Mouse (Mus musculus) intestine, embryonic 15.5 days (tissue): ENCODE measurements around the gene Ick. TPM values are rescaled to one million over a fixed set of nuclear protein-coding genes. Genes with fewer than 3 reads are reported as not detected.

ENCODE experiments used
- ATAC-seq: fragments of 200-750 bp; cut with Nextera tagmentation; 2 replicates; pipeline ENCODE4 v1.8.0; 2017; ENCODE audit warnings: moderate TSS enrichment, moderate library complexity
- H3K27ac ChIP-seq: fragments of 300-500 bp; sonication (generic); 2 replicates; pipeline ENCODE4 v1.5.1; 2015; ENCODE audit warnings: mild to moderate bottlenecking, inconsistent platforms
- H3K27me3 ChIP-seq: fragments of 300-500 bp; sonication (generic); replicated peaks from 2 replicates; pipeline ENCODE4 v1.6.1; 2015; ENCODE audit warnings: inconsistent platforms
- H3K36me3 ChIP-seq: fragments of 300-500 bp; sonication (generic); 2 replicates; pipeline ENCODE4 v1.6.1; 2015; ENCODE audit warnings: inconsistent platforms
- H3K4me1 ChIP-seq: fragments of 300-500 bp; sonication (generic); replicated peaks from 2 replicates; pipeline ENCODE4 v1.6.1; 2015; ENCODE audit warnings: inconsistent platforms
- H3K4me2 ChIP-seq: fragments of 300-500 bp; sonication (generic); replicated peaks from 2 replicates; pipeline ENCODE4 v1.6.1; 2015; ENCODE audit warnings: mild to moderate bottlenecking, inconsistent platforms
- H3K4me3 ChIP-seq: fragments of 300-500 bp; sonication (generic); replicated peaks from 2 replicates; pipeline ENCODE4 v1.5.1; 2015; ENCODE audit warnings: inconsistent platforms
- H3K9ac ChIP-seq: fragments of 300-500 bp; sonication (generic); 2 replicates; pipeline ENCODE4 v1.6.1; 2015; ENCODE audit warnings: inconsistent platforms
- H3K9me3 ChIP-seq: fragments of 300-500 bp; sonication (generic); 2 replicates; pipeline ENCODE4 v1.6.1; 2016; ENCODE audit warnings: inconsistent platforms
- WGBS: fragments of 180-500 bp; shearing (Covaris S2); methylation state at CpG from one replicate; pipeline ENCODE4 v1.1.7; 2015; 5-methylcytosine and 5-hydroxymethylcytosine counted together
- polyA plus RNA-seq: library from polyadenylated mRNA; unstranded; fragments of >200 nt; fragmentation: Nextera tagmentation; extraction: Ambion mirVana; gene quantifications from 2 replicates; pipeline ENCODE4 v1.2.1, GENCODE M21; 2015

Ick gene
- polyA plus RNA-seq, 1 experiment from 2014 or later = 25.7 TPM

DNA sequence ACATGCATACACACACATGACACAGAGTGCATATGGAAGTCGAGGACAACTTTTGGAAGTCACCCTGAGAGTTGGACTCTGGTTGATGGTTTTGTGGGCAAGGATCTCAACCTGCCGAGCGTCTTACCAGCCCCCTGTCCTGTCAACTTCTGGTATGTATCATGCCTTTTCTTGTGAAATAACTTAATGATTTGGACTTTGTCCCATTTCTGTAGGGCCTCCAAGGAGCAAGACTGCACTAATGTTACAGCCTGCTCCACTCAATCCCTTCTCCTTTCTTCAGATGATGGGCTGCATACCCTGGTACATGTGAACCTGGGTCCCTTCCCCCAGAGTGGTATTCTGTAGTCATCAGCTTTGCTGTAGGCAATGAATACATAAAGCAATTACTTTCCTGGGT lies 101.1 kb downstream of the Ick start:
- Histone ChIP-seq H3K4me2 (no peak overlapping the region), H3K9me3 (no peaks in the 10 kb centered on the region), H3K4me1 (no peaks in the 10 kb centered on the region; the same call in 1 of the 2 replicates), H3K36me3 (no peaks in the 10 kb centered on the region), H3K4me3 (no peak overlapping the region), H3K9ac (no peak overlapping the region), H3K27ac (no peak overlapping the region), H3K27me3 (no peaks in the 10 kb centered on the region)
- WGBS = 72% methylated on average over 3 of the region's 3 CpGs
- peak; percentile 55; the same call in 1 of the 2 replicates for ATAC-seq

GRCm38 (mm10) chr9:78210821-78211220 lies 101.8 kb downstream of the Ick start:
- Histone ChIP-seq H3K4me3 (no peak overlapping the region), H3K9me3 (no peaks in the 10 kb centered on the region), H3K9ac (no peak overlapping the region), H3K4me2 (no peak overlapping the region), H3K4me1 (no peaks in the 10 kb centered on the region; the same call in 1 of the 2 replicates), H3K36me3 (no peaks in the 10 kb centered on the region), H3K27me3 (no peaks in the 10 kb centered on the region), H3K27ac (no peak overlapping the region)
- WGBS = 94% methylated on average over 2 of the region's 2 CpGs
- no peak for ATAC-seq

DNA sequence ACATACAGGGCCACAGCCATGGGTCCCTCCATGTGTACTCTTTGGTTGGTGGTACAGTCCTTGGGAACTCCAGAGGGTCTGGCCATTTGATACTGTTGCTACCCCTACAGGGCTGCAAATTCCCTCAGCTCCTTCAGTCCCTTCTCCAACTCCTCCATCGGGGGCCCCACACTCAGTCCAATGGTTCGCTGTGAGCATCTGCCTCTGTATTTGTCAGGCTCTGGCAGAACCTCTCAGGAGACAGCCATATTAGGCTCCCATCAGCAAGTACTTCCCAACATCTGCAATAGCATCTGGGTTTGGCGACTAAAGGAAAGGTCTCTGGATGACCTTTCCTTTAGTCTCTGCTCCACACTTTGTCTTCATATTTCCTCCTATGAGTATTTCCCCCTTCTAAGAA lies 102.5 kb downstream of the Ick start:
- no peak for ATAC-seq

DNA sequence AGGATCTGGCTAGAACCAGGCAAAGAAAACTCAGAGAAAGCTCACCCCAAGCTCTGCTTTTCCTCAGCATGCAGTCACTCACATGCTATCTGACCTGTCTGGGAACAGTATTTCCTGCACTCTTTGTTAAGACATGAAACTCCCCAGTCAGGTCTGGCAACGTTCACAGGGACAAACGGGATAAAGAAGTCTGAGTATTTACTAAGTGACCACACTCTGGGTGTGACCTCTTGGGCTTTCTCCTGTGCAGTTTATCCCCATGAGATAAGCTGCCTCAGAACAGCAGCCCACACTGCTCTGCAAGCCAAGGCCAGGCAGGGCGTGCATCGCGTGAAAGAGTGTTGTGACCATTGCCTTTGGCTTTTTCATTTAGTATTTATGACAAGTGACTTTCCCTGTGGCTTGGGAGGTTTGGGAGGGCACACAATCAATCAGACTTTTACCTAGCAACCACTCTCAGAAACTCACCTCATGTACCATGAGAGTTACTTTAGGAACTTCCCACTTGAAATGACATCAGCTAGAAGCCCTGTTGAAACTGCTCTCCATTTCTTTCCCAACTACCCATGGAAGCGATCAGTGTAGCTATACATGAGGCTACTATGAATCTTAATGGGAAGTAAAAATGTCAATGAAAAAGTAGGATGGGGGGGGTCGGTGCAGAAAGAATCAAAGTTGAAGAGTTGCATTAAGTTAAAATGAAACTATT lies 103.5 kb downstream of the Ick start:
- Histone ChIP-seq H3K4me3 (no peak overlapping the region), H3K4me2 (no peak overlapping the region), H3K27ac (no peak overlapping the region), H3K36me3 (no peaks in the 10 kb centered on the region), H3K4me1 (no peaks in the 10 kb centered on the region; the same call in 1 of the 2 replicates), H3K9me3 (no peaks in the 10 kb centered on the region), H3K27me3 (no peaks in the 10 kb centered on the region), H3K9ac (no peak overlapping the region)
- peak; percentile 71 for ATAC-seq
- 46% methylated on average over 7 of the region's 7 CpGs for WGBS

More for the DNA sequence above, 102.5 kb downstream of the Ick start:
- Histone ChIP-seq H3K9ac (no peak overlapping the region), H3K4me3 (no peak overlapping the region), H3K36me3 (no peaks in the 10 kb centered on the region), H3K9me3 (no peaks in the 10 kb centered on the region), H3K4me1 (no peaks in the 10 kb centered on the region; the same call in 1 of the 2 replicates), H3K27ac (no peak overlapping the region), H3K27me3 (no peaks in the 10 kb centered on the region), H3K4me2 (no peak overlapping the region)
- WGBS = 95% methylated on average over 3 of the region's 3 CpGs

DNA sequence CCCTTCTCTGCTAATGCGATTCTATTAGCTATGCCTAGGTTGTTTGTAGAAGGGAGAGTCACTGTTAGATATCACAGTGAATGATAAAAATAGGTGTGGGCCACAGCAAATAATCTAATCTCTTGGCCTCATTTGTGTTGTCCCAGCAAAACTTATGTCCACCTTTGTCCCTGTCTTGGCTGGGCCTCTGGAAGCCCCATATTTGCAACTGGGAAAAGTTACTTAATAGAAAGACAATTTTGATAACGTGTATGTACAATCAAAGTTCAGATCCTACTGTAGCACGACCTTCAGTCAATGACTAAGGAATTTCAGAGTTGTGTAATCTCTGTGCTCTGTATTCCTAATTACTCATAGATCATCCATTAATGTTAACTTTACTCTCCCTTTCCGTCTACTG lies 108.1 kb downstream of the Ick start:
- Histone ChIP-seq H3K36me3 (no peaks in the 10 kb centered on the region), H3K4me3 (no peak overlapping the region), H3K9me3 (no peaks in the 10 kb centered on the region), H3K4me2 (no peak overlapping the region), H3K9ac (no peak overlapping the region), H3K4me1 (no peaks in the 10 kb centered on the region; the same call in 1 of the 2 replicates), H3K27ac (no peak overlapping the region), H3K27me3 (no peaks in the 10 kb centered on the region)
- ATAC-seq = peak; percentile 86
- WGBS = 54% methylated on average over 4 of the region's 4 CpGs

Other genes with a start within 250 kb of the Ick start
- gene Elovl5, start 191.8 kb upstream of the Ick start, polyA plus RNA-seq = 70.9 and 76.9 TPM in 2 replicates
- not detected in 2 replicates for gene Gcm1, start 57.3 kb upstream of the Ick start, polyA plus RNA-seq
- 40.9 and 41.2 TPM in 2 replicates for gene Fbxo9, start 127 bp upstream of the Ick start, polyA plus RNA-seq
- gene Gsta4, start 73.6 kb downstream of the Ick start, polyA plus RNA-seq = 56.0 and 56.9 TPM in 2 replicates
- 61.1 and 68.1 TPM in 2 replicates for gene Gsta1, start 121.5 kb downstream of the Ick start, polyA plus RNA-seq
- gene Gm3776, start 147.9 kb downstream of the Ick start, polyA plus RNA-seq = 45.9 and 53.7 TPM in 2 replicates
- gene Gm10639, start 180.7 kb downstream of the Ick start, polyA plus RNA-seq = 0.93 and 1.2 TPM in 2 replicates
- not detected in 2 replicates for gene Omt2a, start 205.6 kb downstream of the Ick start, polyA plus RNA-seq
- not detected in 2 replicates for gene Omt2b, start 218.4 kb downstream of the Ick start, polyA plus RNA-seq
- 35.3 and 36.5 TPM in 2 replicates for gene Gsta2, start 246.6 kb downstream of the Ick start, polyA plus RNA-seq